Mouse (Mus musculus) olfactory bulb, adult 2 months (tissue): ENCODE data around the gene Dus2.

Experiments used
- CTCF ChIP-seq: fragments of 200-500 bp; IDR thresholded peaks from 2 replicates; pipeline ENCODE4 v1.5.1; 2012; ENCODE audit warnings: low read depth, mild to moderate bottlenecking, low read length, moderate library complexity; ENCODE audit not compliant: insufficient read depth
- POLR2A ChIP-seq: fragments of 200-500 bp; IDR thresholded peaks from 2 replicates; pipeline ENCODE4 v1.6.1; 2012; ENCODE audit warnings: mild to moderate bottlenecking, low read depth, low read length, moderate library complexity; ENCODE audit not compliant: insufficient read depth

GRCm38 (mm10) chr8:105961101-105961500 is 30.0 kb upstream of the Dus2 start:
- no peak for TF ChIP-seq POLR2A
- TF ChIP-seq CTCF, result no peak
